Mouse (Mus musculus) myocyte (in vitro differentiated cells): ENCODE results near the gene Dnah8.

Experiments used
- CEBPB ChIP-seq: IDR thresholded peaks from 2 replicates; pipeline ENCODE4 v1.6.1; 2011; ENCODE audit warnings: mild to moderate bottlenecking, moderate library complexity; ENCODE audit not compliant: poor library complexity, insufficient read depth, severe bottlenecking
- E2F4 ChIP-seq: IDR thresholded peaks from one replicate; pipeline ENCODE4 v1.6.1; 2011; ENCODE audit warnings: mild to moderate bottlenecking, control low read depth, moderate library complexity; ENCODE audit not compliant: insufficient read depth
- MAX ChIP-seq: IDR thresholded peaks from one replicate; pipeline ENCODE4 v1.6.1; 2011; ENCODE audit warnings: low read depth, mild to moderate bottlenecking, control low read depth
- MYOD1 ChIP-seq, 3 experiments: IDR thresholded peaks; one replicate each; pipeline ENCODE4 v1.6.1; 2011; ENCODE audit warnings: control low read depth in 2 of 3, low read depth in 2 of 3, mild to moderate bottlenecking in 2 of 3, moderate library complexity in 1 of 3; ENCODE audit not compliant: insufficient read length in 2 of 3, control insufficient read depth in 1 of 3
- MYOG ChIP-seq, 3 experiments: IDR thresholded peaks; one replicate each; pipeline ENCODE4 v1.6.1; 2011; ENCODE audit warnings: control low read depth in 2 of 3, low read depth in 2 of 3, mild to moderate bottlenecking in 2 of 3; ENCODE audit not compliant: insufficient read length in 2 of 3, control insufficient read depth in 1 of 3, insufficient read depth in 1 of 3
- POLR2A ChIP-seq: IDR thresholded peaks from one replicate; pipeline ENCODE4 v1.6.1; 2011; ENCODE audit warnings: low read depth, mild to moderate bottlenecking, control low read depth, moderate library complexity; ENCODE audit not compliant: insufficient read length
- POLR2AphosphoS2 ChIP-seq: IDR thresholded peaks from one replicate; pipeline ENCODE4 v1.6.1; 2011; ENCODE audit warnings: low read depth, control low read depth; ENCODE audit not compliant: insufficient read length
- REST ChIP-seq: IDR thresholded peaks from one replicate; pipeline ENCODE4 v1.6.1; 2011; ENCODE audit warnings: mild to moderate bottlenecking, control low read depth, moderate library complexity; ENCODE audit not compliant: insufficient read depth, insufficient read length
- SRF ChIP-seq: IDR thresholded peaks from one replicate; pipeline ENCODE4 v1.6.1; 2011; ENCODE audit warnings: low read depth; ENCODE audit not compliant: control insufficient read depth, insufficient read length
- TCF12 ChIP-seq: IDR thresholded peaks from one replicate; pipeline ENCODE4 v1.6.1; 2011; ENCODE audit warnings: mild to moderate bottlenecking, control low read depth; ENCODE audit not compliant: poor library complexity, insufficient read depth, severe bottlenecking
- USF1 ChIP-seq: IDR thresholded peaks from one replicate; pipeline ENCODE4 v1.6.1; 2011; ENCODE audit warnings: low read depth, mild to moderate bottlenecking, control low read depth, moderate library complexity

- TF ChIP-seq POLR2A (no peak), MYOD1 (IDR thresholded peaks at IDR 0.05; ENCODE audit: control insufficient read depth in 1 of 3, insufficient read length in 2 of 3, low read depth in 2 of 3) (no peak), E2F4 (no peak), MAX (no peak), TCF12 (no peak), POLR2AphosphoS2 (no peak), USF1 (no peak), CEBPB (no peak), MYOG (IDR thresholded peaks at IDR 0.05; ENCODE audit: control insufficient read depth in 1 of 3, insufficient read depth in 1 of 3, insufficient read length in 2 of 3, low read depth in 2 of 3) (no peak), REST (no peak), SRF (no peak)
These were observed 197.0 kb downstream of the Dnah8 start for GRCm38 (mm10) chr17:30821115-30821514.
